Mouse (Mus musculus) adipose tissue, adult 10 weeks (tissue): ENCODE measurements around the gene Khdc3. TPM values are rescaled to one million over a fixed set of nuclear protein-coding genes. Genes with fewer than 3 reads are reported as not detected.

ENCODE experiments used
- polyA plus RNA-seq: library from polyadenylated mRNA; stranded (reverse); fragments of 350-450 nt; fragmentation: Illumina TruSeq; extraction: RNeasy Lipid Tissue Mini Kit (QIAGEN cat#74804); gene quantifications from one replicate; pipeline ENCODE4 v1.2.3, GENCODE M21; 2014; ENCODE audit warnings: low read depth, low replicate concordance

Gene Khdc3
- polyA plus RNA-seq, result not detected

DNA sequence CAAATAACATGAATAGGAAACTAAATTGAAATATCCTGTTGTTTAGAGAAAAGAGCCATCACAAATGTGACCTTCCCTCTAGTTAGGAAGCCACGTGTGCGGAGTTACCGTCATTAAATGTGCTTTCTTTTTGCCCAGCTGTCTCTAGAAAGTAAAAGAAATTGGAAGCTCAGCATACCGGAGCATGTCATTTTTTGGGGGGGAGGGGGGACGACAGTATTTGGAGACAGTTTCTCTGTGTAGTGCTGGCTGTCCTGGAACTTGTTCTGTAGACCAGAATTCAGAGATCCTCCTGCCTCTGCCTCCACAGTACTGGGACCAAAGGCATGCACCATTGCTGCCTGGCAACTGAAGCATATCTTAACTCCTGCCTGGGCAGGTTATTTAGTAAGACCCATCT, at the start of gene Khdc3:
Gene Khdc3, plus strand, starts transcription at position 301 of the 400 bp plus-strand sequence.

DNA sequence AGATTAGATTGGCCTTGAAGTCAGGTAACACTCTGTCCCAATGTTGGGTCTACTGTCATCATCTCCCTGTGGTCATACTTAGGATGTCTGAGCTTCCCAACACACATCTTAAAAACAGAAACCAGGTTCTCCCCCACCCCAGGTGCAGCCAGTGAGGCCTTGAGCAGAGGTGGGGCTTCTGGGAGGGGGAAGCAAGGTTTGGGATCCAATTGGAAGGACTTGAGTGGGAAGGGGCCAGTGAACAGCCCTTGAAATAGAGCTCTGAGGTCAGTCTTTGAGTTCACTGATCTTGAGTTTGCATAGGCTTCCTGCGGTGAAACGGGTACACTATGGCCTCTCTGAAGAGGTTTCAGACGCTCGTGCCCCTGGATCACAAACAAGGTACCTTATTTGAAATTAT, 545 bp downstream of the Khdc3 start, which contains the start of gene Gm20509:
Gene Gm20509, plus strand, starts transcription at position 290 of the 400 bp plus-strand sequence.

DNA sequence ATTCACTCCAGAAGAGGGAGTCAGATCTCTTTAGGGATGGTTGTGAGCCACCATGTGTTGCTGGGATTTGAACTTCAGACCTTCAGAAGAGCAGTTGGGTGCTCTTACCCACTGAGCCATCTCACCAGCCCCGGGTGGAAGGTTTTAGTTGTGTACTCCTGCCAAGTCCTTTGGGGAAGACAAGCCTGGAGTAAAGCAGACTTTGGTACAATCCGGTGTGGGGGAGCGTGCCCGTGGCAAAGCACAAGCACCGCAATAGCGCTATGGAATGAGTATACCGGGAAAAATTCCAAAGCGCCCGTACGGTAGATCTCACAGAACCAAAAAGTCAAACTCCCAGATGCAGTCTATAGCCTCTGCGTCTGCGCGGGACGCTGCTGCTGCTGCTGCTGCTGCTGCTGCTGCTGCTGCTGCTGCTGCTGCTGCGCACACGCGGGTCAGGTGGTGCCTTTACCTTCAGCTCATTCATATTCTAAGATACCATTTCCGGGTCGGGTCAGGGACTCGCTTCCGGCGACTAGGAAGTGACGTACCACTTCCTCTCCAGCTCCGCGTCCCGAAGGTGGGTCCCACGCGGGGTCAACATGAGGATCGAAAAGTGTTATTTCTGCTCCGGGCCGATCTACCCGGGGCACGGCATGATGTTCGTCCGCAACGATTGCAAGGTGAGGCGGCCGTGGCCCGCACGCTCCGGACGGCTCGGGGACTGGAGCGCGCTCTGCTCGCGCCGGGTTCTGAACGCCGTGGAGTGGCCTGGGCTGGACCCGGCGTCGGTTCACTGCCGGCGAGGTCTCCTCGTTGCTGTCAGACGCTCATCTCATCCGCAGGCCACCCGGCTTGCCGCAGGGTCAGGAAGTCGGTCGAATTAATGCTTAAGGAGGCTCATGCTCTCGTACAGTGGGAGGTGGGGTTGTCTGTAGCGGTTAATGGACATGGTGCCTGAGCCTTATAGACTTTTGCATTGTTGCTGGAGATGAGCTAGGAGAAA, 11.6 kb downstream of the Khdc3 start, which contains the start of gene Rsl24d1:
Gene Rsl24d1, plus strand, starts transcription at position 508 of the 988 bp plus-strand sequence.

Other genes with a start within 250 kb of the Khdc3 start
- gene Pygo1, start 176.2 kb upstream of the Khdc3 start, polyA plus RNA-seq, result 1.7 TPM
- gene Dyx1c1, start 143.1 kb upstream of the Khdc3 start, polyA plus RNA-seq, result 3.8 TPM
- gene Gm44503, start 143.0 kb upstream of the Khdc3 start, polyA plus RNA-seq, result not detected
- 40.9 TPM for gene Ccpg1os, start 116.5 kb upstream of the Khdc3 start, polyA plus RNA-seq
- gene Ccpg1, start 116.4 kb upstream of the Khdc3 start, polyA plus RNA-seq, result 89.7 TPM
- gene Pigb, start 61.5 kb upstream of the Khdc3 start, polyA plus RNA-seq, result 11.1 TPM
- gene Rab27a, start 57.0 kb upstream of the Khdc3 start, polyA plus RNA-seq, result 3.4 TPM
- not detected for gene Gm20509, start 634 bp downstream of the Khdc3 start, polyA plus RNA-seq
- gene Rsl24d1, start 11.6 kb downstream of the Khdc3 start, polyA plus RNA-seq, result 30.6 TPM